10 mouse cellular contexts compared by ENCODE assay signal in genomic region chr11:72066330-72066729, GRCm38 (mm10). TPM values are rescaled to one million over a fixed set of nuclear protein-coding genes. Genes with fewer than 3 reads are reported as not detected.
DNase-seq lines count a peak whose midpoint lies in the region; ATAC-seq and TF ChIP-seq lines count a peak whose summit lies in the region.
"Had no signal": no experiment of that assay in that cellular context is flagged by ENCODE, and none has a peak within 500 bp of the region (broad histone marks: within the 10 kb centered on the region; RNA-seq: fewer than 3 reads in every experiment).

No protein-coding gene starts in this region.

- ATAC-seq in heart, postnatal 0 days (ENCODE audit: insufficient read depth, low read depth), result no peak

- DNase-seq in heart, postnatal 0 days (ENCODE audit: low spot score), result peak; percentile 64
- DNase-seq in heart, postnatal 36 days, result no peak
- DNase-seq in A20 (ENCODE audit: low read depth, low spot score), result peak; percentile 46
- DNase-seq in cerebellum, adult 8-10 months, result peak; percentile 66
- DNase-seq in kidney, postnatal 14 days, result peak; percentile 59
- DNase-seq in testis, postnatal 10 days (ENCODE audit: low spot score), result peak; percentile 63
- DNase-seq in left cerebral cortex, postnatal 4 days, result no peak
- DNase-seq in MN1 (ENCODE audit: low spot score), result no peak

- H3K4me3 ChIP-seq in heart, postnatal 0 days (ENCODE audit: low read depth, low read length), result no peak overlapping the region
- H3K4me3 ChIP-seq: limb, embryonic 13.5 days had no signal

- no peak for TF ChIP-seq EP300 in heart, postnatal 0 days (IDR thresholded peaks at IDR 0.05; ENCODE audit: low read depth)

- H3K4me2 ChIP-seq in heart, postnatal 0 days (ENCODE audit: low read depth, low read length), result no peak overlapping the region
- H3K4me2 ChIP-seq: limb, embryonic 13.5 days had no signal

- H3K4me1 ChIP-seq in heart, postnatal 0 days (ENCODE audit: control insufficient read depth, insufficient read depth), result no peaks in the 10 kb centered on the region

- H3K27ac ChIP-seq in heart, postnatal 0 days (ENCODE audit: low read depth), result no peak overlapping the region
- H3K27ac ChIP-seq: limb, embryonic 13.5 days had no signal

- no peaks in the 10 kb centered on the region for H3K27me3 ChIP-seq in heart, postnatal 0 days (ENCODE audit: control insufficient read depth, insufficient read depth, low read length)
- H3K27me3 ChIP-seq: limb, embryonic 13.5 days had no signal

- 0 out of 2 replicates have a peak, but pooled peaks cover 11% of the 10 kb centered on the region for H3K9me3 ChIP-seq in heart, postnatal 0 days (replicated peaks; ENCODE audit: control insufficient read depth, low read length)

- WGBS in heart, postnatal 0 days, result 47% methylated on average over 6 of the region's 6 CpGs

- H3K9ac ChIP-seq in heart, postnatal 0 days (replicated peaks; ENCODE audit: low read depth, low read length), result no peak overlapping the region
- H3K9ac ChIP-seq: limb, embryonic 13.5 days had no signal

- intact Hi-C loops in heart, postnatal 36 days (cut with DNase I), result loop anchor here (5.0 kb wide), 1 partner anchor 66 kb away; no protein-coding TSS in a partner anchor
- intact Hi-C loops in left cerebral cortex, postnatal 4 days (cut with DNase I), result no loop called here

- peak; percentile 57 for TF ChIP-seq CTCF in heart, postnatal 0 days (IDR thresholded peaks at IDR 0.05; ENCODE audit: low read depth)

- H3K36me3 ChIP-seq in heart, postnatal 0 days (replicated peaks; ENCODE audit: control insufficient read depth, insufficient read depth, low read length), result no peaks in the 10 kb centered on the region
- H3K36me3 ChIP-seq: limb, embryonic 13.5 days had no signal

RNA-seq across cellular contexts. Expression of gene Pimreg, which starts 24.5 kb away (rescaled TPM):
- total RNA-seq in heart, postnatal 0 days (2014; rRNA removed; ENCODE audit: low replicate concordance), result 30.2 and 40.7 TPM in 2 replicates
- polyA plus RNA-seq in heart, postnatal 0 days (2015; fragmentation: Nextera tagmentation; extraction: Ambion mirVana), result 24.6 and 25.8 TPM in 2 replicates
- total RNA-seq in heart, postnatal 36 days (2021), result 1 to 10 TPM; 1.1 to 1.4 TPM
- total RNA-seq in left cerebral cortex, postnatal 4 days (2021), result 1 to 10 TPM; 9.3 to 9.7 TPM

RNA-seq across cellular contexts. Expression of gene Aipl1, which starts 29.0 kb away (rescaled TPM):
- not detected in 2 replicates for total RNA-seq in heart, postnatal 0 days (2014; rRNA removed; ENCODE audit: low replicate concordance)
- polyA plus RNA-seq in heart, postnatal 0 days (2015; fragmentation: Nextera tagmentation; extraction: Ambion mirVana), result 0.11 and 0.31 TPM in 2 replicates
- not detected for total RNA-seq in heart, postnatal 36 days (2021)
- under 1 TPM; 0.14 to 0.26 TPM for total RNA-seq in left cerebral cortex, postnatal 4 days (2021)
- polyA plus RNA-seq: stomach, embryonic 14.5 days had no signal

Comparison
In these comparisons a context has a peak if more than half of its experiments do, and no peak if none do; other contexts are left out.
1. DNase-seq: peak in heart, postnatal 0 days (single experiment), A20 (single experiment), cerebellum, adult 8-10 months (single experiment), kidney, postnatal 14 days (single experiment) and testis, postnatal 10 days (single experiment); none in heart, postnatal 36 days (0 of 2), left cerebral cortex, postnatal 4 days (single experiment) and MN1 (single experiment).
2. RNA of gene Pimreg, which starts 24.5 kb away (total RNA-seq): 30.2 to 40.7 TPM in heart, postnatal 0 days and 9.3 to 9.7 TPM in left cerebral cortex, postnatal 4 days; 1.1 to 1.4 TPM in heart, postnatal 36 days; every median in the first group is over 4 times any median in the second.